Mouse (Mus musculus): Measurements from ENCODE around the gene Tgfbr2.

GRCm38 (mm10) chr9:116088912-116089311 is 86.2 kb downstream of the Tgfbr2 start:
- TF ChIP-seq MAX (IDR thresholded peaks at IDR 0.05; ENCODE audit: low read length) (no peak), POLR2A (IDR thresholded peaks at IDR 0.05; ENCODE audit: low read depth, low read length) (no peak), ELF1 (IDR thresholded peaks at IDR 0.05; ENCODE audit: low read depth, low read length) (no peak), JUND (conservative IDR thresholded peaks at IDR 0.05; ENCODE audit: low read depth, low read length) (no peak), ZNF384 (IDR thresholded peaks at IDR 0.05; ENCODE audit: low read depth, low read length) (no peak), E2F4 (IDR thresholded peaks at IDR 0.05; ENCODE audit: insufficient replicate concordance, low read depth, low read length) (no peak), EP300 (IDR thresholded peaks at IDR 0.05; ENCODE audit: low read length) (no peak), USF1 (IDR thresholded peaks at IDR 0.05; ENCODE audit: low read depth, low read length) (no peak), CHD2 (IDR thresholded peaks at IDR 0.05; ENCODE audit: low read length) (no peak), CTCF (conservative IDR thresholded peaks at IDR 0.05 in 1 of 2, IDR thresholded peaks at IDR 0.05 in 1 of 2; ENCODE audit: low read depth in 2 of 2, low read length in 2 of 2) (peak; percentile 13 to 53; a peak in 2 of 4 replicates), HCFC1 (IDR thresholded peaks at IDR 0.05; ENCODE audit: low read depth, low read length) (no peak)

All from CH12.LX (cell line).